Mouse (Mus musculus) bone marrow macrophage, adult 2 months (primary cell): ENCODE measurements at regions not wholly inside any gene's neighbourhood (a gene's known extent, or its start where the extent isn't known, plus 50 kb on each side); places are given as distances from the start of the nearest gene placed in this dataset.

Experiments
- H3K27ac ChIP-seq: 2 replicates; pipeline ENCODE4 v1.5.1; 2012; ENCODE audit warnings: low read depth, low read length; ENCODE audit not compliant: insufficient read depth
- H3K4me1 ChIP-seq: 2 replicates; pipeline ENCODE4 v1.6.1; 2012; ENCODE audit warnings: low read length; ENCODE audit not compliant: control insufficient read depth, insufficient read depth
- H3K4me3 ChIP-seq: 2 replicates; pipeline ENCODE4 v1.5.1; 2012; ENCODE audit warnings: mild to moderate bottlenecking, low read length, moderate library complexity; ENCODE audit not compliant: insufficient read depth
- CTCF ChIP-seq: IDR thresholded peaks from 2 replicates; pipeline ENCODE4 v1.5.1; 2012; ENCODE audit warnings: low read depth, mild to moderate bottlenecking, low read length, moderate library complexity
- POLR2A ChIP-seq: IDR thresholded peaks from 2 replicates; pipeline ENCODE4 v1.6.1; 2012; ENCODE audit warnings: mild to moderate bottlenecking, low read depth, low read length, borderline replicate concordance

- Histone ChIP-seq H3K4me1 (no peaks in the 10 kb centered on the region), H3K27ac (no peak overlapping the region), H3K4me3 (no peak overlapping the region)
- no peak for TF ChIP-seq CTCF
Measured at GRCm38 (mm10) chr14:25156171-25156570, 302.8 kb upstream of the Zmiz1 start.

- no peaks in the 10 kb centered on the region for H3K4me1 ChIP-seq
- H3K4me3 ChIP-seq, result no peak overlapping the region
- TF ChIP-seq CTCF, result no peak
- no peak for TF ChIP-seq POLR2A
- no peak overlapping the region for H3K27ac ChIP-seq
Measured at GRCm38 (mm10) chr14:25161684-25162321, 297.2 kb upstream of the Zmiz1 start.

GRCm38 (mm10) chr14:25166217-25166616, 292.8 kb upstream of the Zmiz1 start:
- no peak overlapping the region for H3K27ac ChIP-seq
- no peak overlapping the region for H3K4me3 ChIP-seq
- no peaks in the 10 kb centered on the region for H3K4me1 ChIP-seq
- no peak for TF ChIP-seq POLR2A
- no peak for TF ChIP-seq CTCF

- no peak overlapping the region for H3K4me3 ChIP-seq
- H3K4me1 ChIP-seq, result no peaks in the 10 kb centered on the region
- no peak overlapping the region for H3K27ac ChIP-seq
- TF ChIP-seq CTCF (no peak), POLR2A (no peak)
Measured at GRCm38 (mm10) chr14:25167604-25168003, 291.4 kb upstream of the Zmiz1 start.

- Histone ChIP-seq H3K4me1 (no peaks in the 10 kb centered on the region), H3K27ac (no peak overlapping the region), H3K4me3 (no peak overlapping the region)
- no peak for TF ChIP-seq CTCF
- TF ChIP-seq POLR2A, result no peak
Measured at GRCm38 (mm10) chr14:25168310-25168709, 290.7 kb upstream of the Zmiz1 start.

GRCm38 (mm10) chr14:25173281-25173680, 285.7 kb upstream of the Zmiz1 start:
- H3K4me3 ChIP-seq, result no peak overlapping the region
- no peak overlapping the region for H3K27ac ChIP-seq
- TF ChIP-seq CTCF, result no peak
- no peak for TF ChIP-seq POLR2A
- H3K4me1 ChIP-seq, result no peaks in the 10 kb centered on the region

GRCm38 (mm10) chr14:25173873-25174272, 285.1 kb upstream of the Zmiz1 start:
- Histone ChIP-seq H3K4me3 (no peak overlapping the region), H3K4me1 (no peaks in the 10 kb centered on the region), H3K27ac (no peak overlapping the region)
- TF ChIP-seq CTCF (no peak), POLR2A (no peak)

GRCm38 (mm10) chr14:25174402-25174801, 284.6 kb upstream of the Zmiz1 start:
- no peak overlapping the region for H3K27ac ChIP-seq
- TF ChIP-seq POLR2A, result no peak
- TF ChIP-seq CTCF, result no peak
- no peaks in the 10 kb centered on the region for H3K4me1 ChIP-seq
- H3K4me3 ChIP-seq, result no peak overlapping the region

GRCm38 (mm10) chr14:25176206-25176605, 282.8 kb upstream of the Zmiz1 start:
- no peak overlapping the region for H3K27ac ChIP-seq
- no peaks in the 10 kb centered on the region for H3K4me1 ChIP-seq
- TF ChIP-seq CTCF, result no peak
- TF ChIP-seq POLR2A, result no peak
- H3K4me3 ChIP-seq, result no peak overlapping the region

- TF ChIP-seq POLR2A (no peak), CTCF (no peak)
- Histone ChIP-seq H3K4me1 (no peaks in the 10 kb centered on the region), H3K4me3 (no peak overlapping the region)
Measured at GRCm38 (mm10) chr14:25180126-25180525, 278.9 kb upstream of the Zmiz1 start.

GRCm38 (mm10) chr14:25181406-25181805, 277.6 kb upstream of the Zmiz1 start:
- TF ChIP-seq CTCF (no peak), POLR2A (no peak)
- Histone ChIP-seq H3K27ac (no peak overlapping the region), H3K4me1 (no peaks in the 10 kb centered on the region), H3K4me3 (no peak overlapping the region)

More at GRCm38 (mm10) chr14:25180126-25180525, 278.9 kb upstream of the Zmiz1 start:
- no peak overlapping the region for H3K27ac ChIP-seq
